Mouse (Mus musculus) neural tube, embryonic 11.5 days (tissue): ENCODE measurements around the gene Asb2. TPM values are rescaled to one million over a fixed set of nuclear protein-coding genes. Genes with fewer than 3 reads are reported as not detected.

ENCODE experiments used
- ATAC-seq: fragments of 200-750 bp; cut with Nextera tagmentation; 2 replicates; pipeline ENCODE4 v1.8.0; 2017; ENCODE audit warnings: moderate number of reproducible peaks, mild to moderate bottlenecking, moderate TSS enrichment, moderate library complexity; ENCODE audit not compliant: insufficient read depth, low FRiP score, low TSS enrichment
- DNase-seq: peaks from one replicate; pipeline ENCODE4 v3.0.0-alpha.2; 2015; ENCODE audit warnings: low spot score
- H3K27ac ChIP-seq: fragments of 300-500 bp; sonication (generic); 2 replicates; pipeline ENCODE4 v1.5.1; 2014; ENCODE audit warnings: low read depth, mild to moderate bottlenecking, low read length
- H3K27me3 ChIP-seq: fragments of 300-500 bp; sonication (generic); 2 replicates; pipeline ENCODE4 v1.6.1; 2014; ENCODE audit warnings: mild to moderate bottlenecking, low read length, mixed read lengths; ENCODE audit not compliant: control insufficient read depth, insufficient read depth
- H3K36me3 ChIP-seq: fragments of 300-500 bp; sonication (generic); 2 replicates; pipeline ENCODE4 v1.6.1; 2014; ENCODE audit warnings: mild to moderate bottlenecking, low read length, moderate library complexity, mixed read lengths; ENCODE audit not compliant: control insufficient read depth, insufficient read depth
- H3K4me1 ChIP-seq: fragments of 300-500 bp; sonication (generic); 2 replicates; pipeline ENCODE4 v1.6.1; 2014; ENCODE audit warnings: low read length, mixed read lengths; ENCODE audit not compliant: control insufficient read depth, insufficient read depth
- H3K4me2 ChIP-seq: fragments of 300-500 bp; sonication (generic); 2 replicates; pipeline ENCODE4 v1.6.1; 2014; ENCODE audit warnings: low read depth, mild to moderate bottlenecking, moderate library complexity
- H3K4me3 ChIP-seq: fragments of 300-500 bp; sonication (generic); 2 replicates; pipeline ENCODE4 v1.5.1; 2014; ENCODE audit warnings: low read depth, low read length
- H3K9ac ChIP-seq: fragments of 300-500 bp; sonication (generic); 2 replicates; pipeline ENCODE4 v1.6.1; 2014; ENCODE audit warnings: mild to moderate bottlenecking, low read length
- H3K9me3 ChIP-seq: fragments of 300-500 bp; sonication (generic); 2 replicates; pipeline ENCODE4 v1.6.1; 2016; ENCODE audit warnings: low read length; ENCODE audit not compliant: control insufficient read depth
- WGBS: fragments of 180-500 bp; shearing (Covaris S2); extraction: QIAGEN DNeasy Blood & Tissue Kit; methylation state at CpG from one replicate; pipeline ENCODE4 v1.1.7; 2014; 5-methylcytosine and 5-hydroxymethylcytosine counted together
- polyA plus RNA-seq: library from polyadenylated mRNA; unstranded; fragments of >200 nt; fragmentation: Nextera tagmentation; extraction: Ambion mirVana; gene quantifications from 2 replicates; pipeline ENCODE4 v1.2.1, GENCODE M21; 2014

The Asb2 gene
- polyA plus RNA-seq, 1 experiment from 2014 or later, result 3.4 TPM

DNA sequence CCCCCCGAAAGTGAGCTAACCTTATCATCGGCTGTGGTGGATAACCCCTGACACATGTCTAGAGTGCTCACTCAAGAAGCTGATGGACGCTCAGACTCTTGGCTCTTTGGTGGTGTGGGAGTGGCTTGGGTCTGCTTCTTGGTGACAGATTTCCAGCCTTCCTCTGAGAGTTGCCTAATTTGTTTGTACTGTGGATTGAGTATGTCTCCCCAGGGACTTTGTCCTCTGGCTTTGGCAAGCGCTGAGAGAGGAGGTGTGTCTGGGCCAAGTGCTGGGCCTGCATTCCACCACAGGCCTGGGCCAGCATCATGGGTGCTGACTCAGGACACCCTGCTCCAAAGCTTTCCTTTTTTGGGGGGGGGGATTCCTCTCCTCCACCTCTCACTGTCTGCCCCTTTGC is 73.9 kb downstream of the Asb2 start:
- Histone ChIP-seq H3K27ac (no peak overlapping the region), H3K9me3 (no peaks in the 10 kb centered on the region), H3K27me3 (no peaks in the 10 kb centered on the region), H3K4me2 (no peak overlapping the region), H3K4me1 (no peaks in the 10 kb centered on the region), H3K9ac (no peak overlapping the region), H3K4me3 (no peak overlapping the region), H3K36me3 (no peaks in the 10 kb centered on the region)
- DNase-seq (no peak), ATAC-seq (no peak)
- WGBS, result 55% methylated on average over 4 of the region's 4 CpGs

DNA sequence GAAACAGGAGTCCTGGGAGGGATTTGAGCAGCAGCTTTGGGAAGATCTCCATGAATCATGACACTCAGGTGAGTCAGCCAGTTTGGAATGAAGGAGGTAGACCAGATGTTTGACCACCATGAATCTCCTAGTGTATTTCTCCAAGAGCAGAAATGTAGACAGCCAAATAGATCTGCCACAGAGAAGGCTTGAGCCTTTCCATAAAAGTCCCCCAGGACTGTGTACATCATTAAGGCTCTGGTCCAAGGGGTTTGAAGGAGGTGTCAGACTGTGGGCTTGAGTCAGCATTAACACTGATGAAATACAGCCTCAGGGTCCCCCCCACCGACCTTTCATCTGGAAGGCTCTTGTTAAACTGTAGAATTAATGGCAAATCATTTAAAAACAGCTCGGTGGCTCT is 74.3 kb downstream of the Asb2 start:
- Histone ChIP-seq H3K4me1 (no peaks in the 10 kb centered on the region), H3K9ac (no peak overlapping the region), H3K4me3 (no peak overlapping the region), H3K27ac (no peak overlapping the region), H3K27me3 (no peaks in the 10 kb centered on the region), H3K9me3 (no peaks in the 10 kb centered on the region), H3K36me3 (no peaks in the 10 kb centered on the region), H3K4me2 (no peak overlapping the region)
- DNase-seq (no peak), ATAC-seq (no peak)
- WGBS, result 63% methylated on average over 2 of the region's 2 CpGs

- Histone ChIP-seq H3K9ac (no peak overlapping the region), H3K9me3 (no peaks in the 10 kb centered on the region), H3K4me1 (no peaks in the 10 kb centered on the region), H3K4me3 (no peak overlapping the region), H3K36me3 (no peaks in the 10 kb centered on the region), H3K27me3 (no peaks in the 10 kb centered on the region), H3K27ac (no peak overlapping the region), H3K4me2 (no peak overlapping the region)
- no peak for DNase-seq
- no peak for ATAC-seq
- 81% methylated on average over 4 of the region's 4 CpGs for WGBS
Measured at GRCm38 (mm10) chr12:103276422-103276821, 79.4 kb downstream of the Asb2 start.

DNA sequence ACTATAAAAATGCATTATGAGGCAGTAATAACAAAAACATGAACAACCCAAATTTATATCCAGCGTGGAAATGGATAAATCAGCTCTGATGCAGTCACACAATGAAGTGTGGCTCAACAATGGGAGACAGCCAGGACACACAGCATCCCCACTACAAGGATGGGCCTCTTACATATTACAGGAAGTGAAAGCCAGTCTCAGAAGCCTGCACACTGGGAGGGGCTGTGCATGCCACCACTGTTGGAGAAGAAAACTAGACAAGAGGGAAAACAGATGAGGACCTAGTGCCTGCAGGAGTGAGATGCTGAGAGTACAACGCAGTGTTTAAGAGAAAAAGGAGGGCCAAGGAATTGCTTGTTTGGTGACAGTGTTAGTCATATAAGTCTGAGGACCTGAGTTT is 82.1 kb downstream of the Asb2 start:
- no peaks in the 10 kb centered on the region for H3K36me3 ChIP-seq
- H3K27me3 ChIP-seq, result no peaks in the 10 kb centered on the region
- H3K27ac ChIP-seq, result no peak overlapping the region
- H3K4me1 ChIP-seq, result no peaks in the 10 kb centered on the region
- no peak overlapping the region for H3K9ac ChIP-seq
- DNase-seq, result no peak
- 81% methylated on average over 2 of the region's 2 CpGs for WGBS
- ATAC-seq, result no peak
- H3K4me2 ChIP-seq, result no peak overlapping the region
- H3K4me3 ChIP-seq, result no peak overlapping the region
- no peaks in the 10 kb centered on the region for H3K9me3 ChIP-seq

GRCm38 (mm10) chr12:103273051-103273450 is 82.8 kb downstream of the Asb2 start:
- H3K27me3 ChIP-seq, result no peaks in the 10 kb centered on the region
- H3K9me3 ChIP-seq, result no peaks in the 10 kb centered on the region
- H3K4me1 ChIP-seq, result no peaks in the 10 kb centered on the region
- no peak overlapping the region for H3K4me3 ChIP-seq
- WGBS, result 71% methylated on average over 6 of the region's 6 CpGs
- H3K27ac ChIP-seq, result no peak overlapping the region
- H3K4me2 ChIP-seq, result no peak overlapping the region
- H3K9ac ChIP-seq, result no peak overlapping the region
- ATAC-seq (no peak), DNase-seq (no peak)
- no peaks in the 10 kb centered on the region for H3K36me3 ChIP-seq

DNA sequence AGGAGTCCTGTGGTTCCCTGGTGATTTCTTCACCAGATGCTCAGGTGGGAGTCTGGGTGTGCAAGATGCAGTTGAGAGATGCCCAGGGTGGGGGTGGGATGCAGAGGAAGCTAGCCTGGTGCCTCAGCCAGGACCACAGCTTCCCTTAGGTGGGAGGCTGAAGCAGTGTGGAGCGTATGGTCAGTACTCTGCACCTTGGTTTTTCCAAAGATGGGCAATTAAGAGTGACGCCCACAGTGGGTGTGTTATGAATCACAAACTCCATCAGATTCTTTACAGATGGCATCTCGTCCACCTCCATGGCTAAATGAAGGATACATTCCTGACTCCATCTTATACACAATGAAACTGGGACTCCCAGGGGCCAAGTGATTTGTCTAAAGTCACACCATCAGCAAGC is 83.6 kb downstream of the Asb2 start:
- Histone ChIP-seq H3K4me3 (no peak overlapping the region), H3K27me3 (no peaks in the 10 kb centered on the region), H3K4me1 (no peaks in the 10 kb centered on the region), H3K27ac (no peak overlapping the region), H3K9ac (no peak overlapping the region), H3K4me2 (no peak overlapping the region), H3K9me3 (no peaks in the 10 kb centered on the region), H3K36me3 (no peaks in the 10 kb centered on the region)
- WGBS, result 90% methylated on average over 3 of the region's 3 CpGs
- DNase-seq (no peak), ATAC-seq (no peak)

Other genes with a start within 250 kb of the Asb2 start
- gene Prima1, start 113.9 kb downstream of the Asb2 start, polyA plus RNA-seq, result 1.9 and 2.0 TPM in 2 replicates
- gene Fam181a, start 45.0 kb downstream of the Asb2 start, polyA plus RNA-seq, result 23.7 and 24.2 TPM in 2 replicates
- 19.2 and 20.3 TPM in 2 replicates for gene Otub2, start 32.7 kb upstream of the Asb2 start, polyA plus RNA-seq
- 1.2 and 1.3 TPM in 2 replicates for gene 9330161L09Rik, start 51.8 kb upstream of the Asb2 start, polyA plus RNA-seq
- gene Ddx24, start 69.8 kb upstream of the Asb2 start, polyA plus RNA-seq, result 111 and 118 TPM in 2 replicates
- 1.8 and 2.0 TPM in 2 replicates for gene Ifi27, start 78.2 kb upstream of the Asb2 start, polyA plus RNA-seq
- 1.4 TPM in 2 replicates for gene Ifi27l2a, start 87.7 kb upstream of the Asb2 start, polyA plus RNA-seq
- gene Ifi27l2b, start 101.2 kb upstream of the Asb2 start, polyA plus RNA-seq, result not detected in 2 replicates
- gene Ppp4r4, start 176.3 kb upstream of the Asb2 start, polyA plus RNA-seq, result 2.6 and 2.7 TPM in 2 replicates